Mouse (Mus musculus) layer of hippocampus, postnatal 10 days (tissue): ENCODE results near the gene Rundc3a. TPM values are rescaled to one million over a fixed set of nuclear protein-coding genes. Genes with fewer than 3 reads are reported as not detected.

Source experiments
- DNase-seq, 2 experiments: peaks; one replicate each; pipeline ENCODE4 v3.0.0; 2021; ENCODE audit warnings: low spot score in 2 of 2
- total RNA-seq, 2 experiments: library from RNA; stranded (reverse); gene quantifications; 2 replicates each; pipeline ENCODE4 v1.2.3; 2021

Rundc3a gene
- total RNA-seq, 2 experiments from 2014 or later: 356 to 431 TPM

DNA sequence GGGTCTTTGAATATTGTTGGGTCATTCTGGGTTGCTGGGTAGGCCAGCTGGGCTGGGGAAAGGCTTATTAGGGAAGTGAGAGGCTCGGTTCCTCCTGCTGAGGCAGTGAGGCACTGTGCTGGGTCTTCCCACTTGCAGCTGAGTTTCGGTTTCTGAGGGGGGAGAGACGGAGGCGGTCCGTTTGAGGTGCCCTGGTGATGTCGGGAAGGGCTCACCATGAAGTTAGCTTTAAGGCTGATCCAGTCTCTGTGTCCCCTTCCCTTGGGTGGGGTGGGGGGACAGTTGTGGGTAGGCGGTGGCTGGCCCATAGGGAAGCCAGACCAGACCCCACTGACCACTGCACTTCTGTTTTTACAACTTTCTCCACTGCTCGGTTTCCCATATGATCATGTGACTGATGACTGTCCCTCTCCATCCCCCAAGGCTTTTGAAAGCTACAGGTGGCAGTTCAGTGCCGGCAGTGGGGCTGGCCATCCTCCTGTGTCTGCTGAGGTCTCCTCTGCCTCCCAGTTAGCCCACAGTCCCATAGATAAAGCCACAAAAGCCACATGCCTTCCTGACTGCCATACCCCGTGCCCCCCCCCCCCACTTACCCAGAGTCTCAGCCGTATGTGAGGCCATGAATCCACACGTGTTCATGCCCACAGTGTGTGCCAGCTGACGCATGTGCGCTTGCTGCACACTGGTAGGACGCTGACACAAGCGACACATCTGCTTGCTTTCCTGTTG, 39.1 kb downstream of the Rundc3a start:
- DNase-seq: peak; percentile 22 to 35

DNA sequence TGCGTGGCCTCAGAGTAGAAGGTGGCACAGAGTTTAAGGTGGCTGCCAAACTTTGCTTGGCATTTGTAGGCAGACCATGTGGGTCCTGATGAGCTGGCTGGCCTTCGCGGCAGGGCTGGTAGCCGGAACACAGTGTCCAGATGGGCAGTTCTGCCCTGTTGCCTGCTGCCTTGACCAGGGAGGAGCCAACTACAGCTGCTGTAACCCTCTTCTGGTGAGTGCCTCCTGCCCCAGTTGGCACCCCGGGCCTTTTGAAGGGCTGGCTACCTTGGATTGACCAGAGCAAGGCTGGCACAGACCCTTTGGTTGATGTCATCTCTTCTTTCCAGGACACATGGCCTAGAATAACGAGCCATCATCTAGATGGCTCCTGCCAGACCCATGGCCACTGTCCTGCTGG, 39.7 kb downstream of the Rundc3a start:
- peak; percentile 52 to 57 for DNase-seq

DNA sequence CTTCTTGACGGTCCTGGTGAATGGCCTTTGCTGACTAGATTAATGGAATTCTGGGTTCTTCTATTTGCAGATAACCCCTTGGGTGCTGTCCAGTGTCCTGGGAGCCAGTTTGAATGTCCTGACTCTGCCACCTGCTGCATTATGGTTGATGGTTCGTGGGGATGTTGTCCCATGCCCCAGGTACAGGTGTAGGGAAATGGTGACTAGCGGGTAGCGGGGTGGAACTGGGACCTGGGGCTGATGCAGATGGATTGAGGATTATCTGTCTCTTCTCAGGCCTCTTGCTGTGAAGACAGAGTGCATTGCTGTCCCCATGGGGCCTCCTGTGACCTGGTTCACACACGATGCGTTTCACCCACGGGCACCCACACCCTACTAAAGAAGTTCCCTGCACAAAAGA, 40.7 kb downstream of the Rundc3a start:
- no peak for DNase-seq

DNA sequence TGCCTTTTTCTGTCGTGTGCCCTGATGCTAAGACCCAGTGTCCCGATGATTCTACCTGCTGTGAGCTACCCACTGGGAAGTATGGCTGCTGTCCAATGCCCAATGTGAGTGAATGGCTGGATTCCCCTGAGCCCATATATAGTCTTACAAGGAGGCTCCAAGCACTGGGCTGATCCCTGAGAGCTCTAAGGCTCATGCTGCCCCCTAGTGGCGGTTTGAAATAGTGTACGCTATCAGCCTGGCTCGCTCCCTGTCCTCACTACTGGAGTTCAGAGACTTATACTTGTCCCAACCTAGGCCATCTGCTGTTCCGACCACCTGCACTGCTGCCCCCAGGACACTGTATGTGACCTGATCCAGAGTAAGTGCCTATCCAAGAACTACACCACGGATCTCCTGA, 41.2 kb downstream of the Rundc3a start:
- peak; percentile 93 to 95 for DNase-seq

DNA sequence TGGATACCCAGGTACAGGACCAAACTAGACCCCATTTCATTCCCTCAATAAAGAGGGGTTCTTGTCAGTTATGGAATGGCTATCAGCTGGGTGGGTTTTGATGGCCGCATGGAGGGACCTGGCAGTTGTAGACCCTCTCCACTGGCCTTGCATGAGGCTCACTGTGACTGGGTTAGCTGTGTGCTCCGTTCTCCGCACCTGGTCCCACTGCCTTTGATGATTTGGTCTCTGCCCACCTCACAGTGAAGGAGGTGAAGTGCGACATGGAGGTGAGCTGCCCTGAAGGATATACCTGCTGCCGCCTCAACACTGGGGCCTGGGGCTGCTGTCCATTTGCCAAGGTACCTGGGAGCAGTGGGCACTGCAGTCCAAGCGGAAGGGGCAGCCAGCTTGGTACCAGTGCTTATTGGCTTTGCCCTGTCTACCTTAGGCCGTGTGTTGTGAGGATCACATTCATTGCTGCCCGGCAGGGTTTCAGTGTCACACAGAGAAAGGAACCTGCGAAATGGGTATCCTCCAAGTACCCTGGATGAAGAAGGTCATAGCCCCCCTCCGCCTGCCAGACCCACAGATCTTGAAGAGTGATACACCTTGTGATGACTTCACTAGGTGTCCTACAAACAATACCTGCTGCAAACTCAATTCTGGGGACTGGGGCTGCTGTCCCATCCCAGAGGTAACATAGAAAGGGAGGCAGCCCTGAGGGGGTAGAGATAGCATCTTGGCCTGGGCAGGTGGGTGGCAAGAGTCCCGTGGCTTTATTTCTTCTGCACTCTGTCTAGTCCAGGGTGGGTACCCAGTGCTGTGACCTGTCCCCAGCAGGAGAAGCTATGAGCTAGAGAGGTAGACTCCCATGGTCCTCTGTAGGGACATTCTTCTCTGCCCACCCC, 41.9 kb downstream of the Rundc3a start:
- no peak for DNase-seq

DNA sequence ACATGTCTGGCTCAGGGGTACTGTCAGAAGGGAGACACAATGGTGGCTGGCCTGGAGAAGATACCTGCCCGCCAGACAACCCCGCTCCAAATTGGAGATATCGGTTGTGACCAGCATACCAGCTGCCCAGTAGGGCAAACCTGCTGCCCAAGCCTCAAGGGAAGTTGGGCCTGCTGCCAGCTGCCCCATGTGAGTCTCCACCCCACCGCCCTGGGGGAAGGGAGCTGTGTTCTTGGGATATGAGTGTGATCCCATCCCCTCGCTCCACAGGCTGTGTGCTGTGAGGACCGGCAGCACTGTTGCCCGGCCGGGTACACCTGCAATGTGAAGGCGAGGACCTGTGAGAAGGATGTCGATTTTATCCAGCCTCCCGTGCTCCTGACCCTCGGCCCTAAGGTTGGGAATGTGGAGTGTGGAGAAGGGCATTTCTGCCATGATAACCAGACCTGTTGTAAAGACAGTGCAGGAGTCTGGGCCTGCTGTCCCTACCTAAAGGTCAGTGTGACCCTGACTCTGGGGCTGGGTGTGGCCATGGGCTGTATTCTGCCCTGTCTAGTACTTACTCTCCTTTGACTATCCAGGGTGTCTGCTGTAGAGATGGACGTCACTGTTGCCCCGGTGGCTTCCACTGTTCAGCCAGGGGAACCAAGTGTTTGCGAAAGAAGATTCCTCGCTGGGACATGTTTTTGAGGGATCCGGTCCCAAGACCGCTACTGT, 42.7 kb downstream of the Rundc3a start:
- peak; percentile 15 to 47 for DNase-seq

DNA sequence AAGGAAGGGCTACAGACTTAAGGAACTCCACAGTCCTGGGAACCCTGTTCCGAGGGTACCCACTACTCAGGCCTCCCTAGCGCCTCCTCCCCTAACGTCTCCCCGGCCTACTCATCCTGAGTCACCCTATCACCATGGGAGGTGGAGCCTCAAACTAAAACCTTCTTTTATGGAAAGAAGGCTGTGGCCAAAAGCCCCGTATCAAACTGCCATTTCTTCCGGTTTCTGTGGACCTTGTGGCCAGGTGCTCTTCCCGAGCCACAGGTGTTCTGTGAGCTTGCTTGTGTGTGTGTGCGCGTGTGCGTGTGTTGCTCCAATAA, 43.2 kb downstream of the Rundc3a start:
- no peak for DNase-seq

DNA sequence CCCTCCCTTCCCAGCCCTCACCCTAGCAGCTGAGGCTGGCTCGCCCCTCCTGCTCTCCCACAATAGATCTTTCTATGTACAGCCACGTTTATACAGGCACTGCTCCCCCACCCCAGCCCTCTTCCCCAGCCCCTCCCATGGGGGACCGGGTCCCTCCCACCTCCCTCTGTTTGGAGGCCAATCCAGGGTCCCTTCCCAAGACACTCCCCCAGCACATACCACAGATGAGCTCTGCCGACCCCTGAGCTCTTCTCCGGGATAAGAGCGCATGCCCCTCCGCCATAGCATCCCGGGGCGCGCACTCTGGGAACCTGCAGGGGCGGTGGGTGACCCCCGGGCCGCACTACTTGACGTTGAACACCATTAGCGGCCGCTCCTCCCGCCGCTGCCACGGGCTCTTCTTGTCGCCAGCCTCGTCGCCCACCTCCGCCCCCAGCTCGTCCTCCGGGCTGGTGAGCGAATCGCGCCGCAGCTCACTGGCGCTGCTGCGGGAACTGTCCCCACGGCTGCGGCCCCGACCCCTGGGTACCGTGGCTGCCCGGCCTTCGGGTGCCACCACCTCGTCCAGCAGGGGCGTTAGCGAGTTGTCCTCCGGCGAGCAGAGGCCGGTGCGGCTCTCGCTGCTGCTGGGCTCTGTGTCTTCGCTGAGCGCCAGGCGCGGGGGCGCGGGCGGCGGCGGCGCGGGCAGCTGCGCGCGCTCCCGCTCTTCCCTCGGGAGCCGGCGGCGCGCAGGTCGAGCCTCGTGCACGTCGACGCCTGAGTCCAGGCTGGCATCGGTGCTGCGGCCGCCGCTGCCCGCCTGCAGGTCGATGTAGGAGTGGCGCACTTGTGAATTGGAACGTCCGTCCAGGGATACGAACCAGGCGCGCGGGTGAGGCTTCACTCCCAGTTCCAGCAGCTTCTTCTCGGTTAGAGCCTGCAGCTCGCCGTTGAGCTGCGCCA, 44.2 kb downstream of the Rundc3a start:
- peak; percentile 74 to 82 for DNase-seq

DNA sequence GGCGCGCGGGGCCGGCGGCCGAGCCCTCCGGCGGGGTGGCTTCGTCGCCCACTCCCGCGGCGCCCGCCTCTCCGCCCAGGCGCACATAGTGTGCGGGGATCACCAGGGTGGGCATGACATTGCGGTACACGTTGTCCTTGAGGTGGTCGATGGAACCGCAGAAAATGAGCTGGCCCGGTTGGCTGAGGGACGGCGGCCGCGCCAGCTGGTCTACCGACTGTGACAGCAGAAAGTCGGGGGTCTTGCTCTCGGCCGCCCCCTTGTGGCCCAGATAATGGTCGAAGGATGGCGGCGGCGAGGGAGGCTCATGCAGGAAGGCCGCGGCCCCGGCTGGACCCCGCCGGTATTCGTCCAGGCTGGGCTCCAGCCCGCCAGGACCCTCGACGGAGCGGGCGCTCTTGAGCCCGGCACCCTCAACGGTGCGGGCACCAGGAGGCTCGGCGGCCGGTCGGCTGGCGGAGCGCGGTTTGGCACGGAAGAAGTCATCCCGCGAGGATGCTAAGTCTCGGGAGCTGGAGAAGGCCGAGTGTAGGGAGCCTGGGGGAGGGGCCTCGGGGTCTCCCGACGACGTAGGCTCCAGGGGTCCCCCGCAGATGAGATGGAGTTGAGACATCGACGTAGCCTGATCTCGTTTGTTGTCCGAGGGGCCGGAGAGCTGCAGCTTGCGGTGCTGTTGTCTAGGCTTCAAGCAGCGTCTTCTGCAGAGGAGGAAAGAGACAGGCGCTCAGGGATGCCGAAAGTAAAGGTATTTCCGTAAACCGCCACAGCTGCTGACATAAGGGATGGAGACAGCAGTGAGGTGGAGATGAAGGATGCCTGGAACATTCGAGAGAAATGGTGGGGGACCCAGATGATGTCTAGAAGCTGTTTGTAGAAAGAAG, 45.2 kb downstream of the Rundc3a start:
- DNase-seq: peak; percentile 93 to 94

DNA sequence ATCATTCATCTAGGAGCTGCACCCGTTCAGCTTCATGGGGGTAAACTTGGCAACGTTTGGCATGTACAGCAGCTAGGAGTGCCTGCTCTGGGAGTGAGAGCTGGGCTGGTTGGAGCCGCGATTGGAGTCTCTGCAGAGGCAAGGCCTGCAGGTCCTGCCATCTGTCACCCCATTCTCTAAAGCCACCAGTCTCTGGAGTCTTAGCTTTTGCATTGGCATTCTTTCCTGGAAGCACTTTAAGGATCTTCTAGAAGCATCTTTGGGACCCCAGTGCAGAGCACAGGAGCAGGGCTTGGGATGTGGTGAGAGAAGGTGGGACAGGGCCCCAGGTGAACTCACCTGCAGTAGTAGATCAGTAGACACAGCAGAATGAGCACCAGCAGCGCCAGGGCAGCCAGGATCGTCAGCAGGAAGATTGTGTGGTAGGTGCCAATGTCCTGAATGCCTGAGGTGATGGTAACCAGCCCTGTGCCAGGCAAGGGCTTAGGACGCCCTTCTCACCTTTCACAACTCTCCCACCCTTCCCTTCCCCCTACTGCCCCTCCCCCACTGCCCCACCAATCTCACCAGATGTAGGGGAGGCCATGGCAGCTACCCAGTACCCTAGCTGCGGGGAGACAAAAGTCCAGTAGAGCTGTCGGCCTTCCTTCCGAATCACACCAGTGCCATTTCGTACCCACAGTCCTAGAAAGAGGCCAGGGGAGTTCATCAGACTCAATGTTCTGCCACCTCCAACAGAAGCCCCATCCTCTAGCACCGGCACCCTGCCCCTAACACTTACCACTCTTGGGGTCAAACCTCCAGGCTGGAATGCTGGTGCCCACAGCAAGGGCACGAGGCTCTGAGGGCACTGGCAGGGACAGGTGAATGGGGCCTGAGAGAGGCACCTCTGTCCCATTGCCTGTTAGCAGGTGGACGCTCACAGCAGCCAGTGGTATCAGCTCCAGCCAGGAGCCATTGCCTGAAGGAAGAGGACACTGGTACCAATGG, 46.2 kb downstream of the Rundc3a start:
- DNase-seq: no peak

DNA sequence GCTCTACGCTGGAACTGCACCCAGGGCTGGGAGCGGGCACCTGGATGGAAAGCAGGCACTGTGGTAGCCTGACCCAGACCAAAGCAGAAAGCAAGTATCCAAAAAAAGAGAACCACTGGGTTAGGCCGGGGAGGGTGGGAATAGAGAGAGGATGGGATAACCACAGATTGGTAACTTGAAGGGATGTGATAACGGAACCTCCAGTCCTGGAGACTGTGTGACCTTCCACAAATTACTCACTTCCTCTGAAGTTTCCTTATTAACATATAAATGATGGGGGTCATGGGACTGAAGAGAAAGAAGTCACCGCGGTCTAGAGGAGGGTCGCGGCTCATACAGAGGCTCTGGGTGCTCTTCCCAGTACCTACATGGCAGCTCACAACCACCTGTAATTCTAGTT, 47.1 kb downstream of the Rundc3a start:
- no peak for DNase-seq

DNA sequence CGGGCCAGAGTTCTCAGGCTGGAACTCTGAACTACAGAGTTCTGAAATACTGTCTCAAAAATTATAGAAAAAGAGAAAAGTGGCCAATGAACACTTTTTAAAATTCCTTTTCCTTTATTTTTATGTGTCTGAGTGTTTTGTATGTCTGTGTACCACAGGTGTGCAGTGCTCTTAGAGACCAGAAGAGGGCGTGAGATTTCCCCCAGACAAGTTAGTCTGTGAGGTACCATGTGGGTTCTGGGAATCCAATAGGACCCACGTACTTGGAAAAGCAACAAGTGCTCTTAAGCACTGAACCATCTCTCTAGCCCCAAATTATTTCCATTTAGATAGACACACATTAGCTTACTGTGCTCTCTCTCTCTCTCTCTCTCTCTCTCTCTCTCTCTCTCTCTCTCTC, 48.2 kb downstream of the Rundc3a start:
- DNase-seq: no peak

DNA sequence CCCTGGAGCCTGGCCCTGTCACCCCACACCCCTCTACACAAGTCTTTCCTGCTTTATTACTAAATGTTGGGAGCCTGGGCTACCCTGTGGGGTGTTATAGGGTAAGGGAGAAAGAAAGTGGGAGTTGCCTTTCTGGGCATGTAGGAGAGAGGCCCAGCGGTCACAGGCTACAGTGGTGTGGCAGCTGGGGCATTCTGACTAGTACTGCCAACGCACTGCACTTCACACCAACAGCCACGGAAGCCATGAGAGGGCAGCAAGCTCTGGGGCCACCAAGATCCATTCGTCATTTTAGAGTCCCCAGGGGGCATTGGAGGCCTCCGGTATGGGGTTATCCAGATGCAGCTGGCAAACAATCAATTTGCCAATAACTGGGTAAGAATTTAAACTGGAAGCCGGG, 48.9 kb downstream of the Rundc3a start:
- DNase-seq: no peak

DNA sequence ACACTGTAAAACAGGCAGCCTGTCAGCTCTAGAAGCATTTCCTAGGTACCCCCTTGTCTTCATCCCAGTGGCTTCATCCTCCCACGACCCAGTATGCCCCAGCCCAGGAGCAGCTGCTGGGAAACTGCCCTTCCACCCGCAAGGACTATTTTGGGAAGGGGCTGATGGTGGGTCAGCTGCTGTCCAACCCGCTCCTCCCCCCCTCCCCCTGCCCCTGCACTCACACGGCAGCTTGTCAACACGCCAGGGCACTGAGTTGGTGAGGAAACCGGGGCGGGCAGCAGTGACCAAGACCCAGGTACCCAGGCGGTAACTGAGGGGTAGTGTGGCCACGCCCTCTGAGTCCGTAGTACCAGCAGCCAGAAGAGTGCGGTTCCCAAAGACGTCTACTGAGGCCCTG, 50.5 kb downstream of the Rundc3a start:
- no peak for DNase-seq

DNA sequence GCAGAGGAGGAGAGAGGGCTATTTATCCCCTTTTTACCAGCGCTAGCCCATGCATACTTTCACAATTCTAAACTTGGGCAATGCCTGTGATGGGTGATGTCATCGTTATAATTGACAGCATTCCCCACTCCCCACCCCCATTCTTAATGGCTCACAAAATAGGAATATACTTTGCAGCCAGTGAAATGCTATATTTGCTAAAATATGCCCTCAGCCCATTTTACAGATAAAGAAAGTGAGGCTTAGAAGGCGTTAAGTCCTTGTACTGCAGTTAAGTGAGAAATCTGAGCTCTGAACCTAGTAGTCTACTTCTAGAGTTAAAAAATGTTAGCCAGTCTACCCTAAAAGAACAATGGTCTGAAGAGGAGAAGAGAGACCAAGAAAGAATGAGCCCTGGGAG, 51.1 kb downstream of the Rundc3a start:
- no peak for DNase-seq

DNA sequence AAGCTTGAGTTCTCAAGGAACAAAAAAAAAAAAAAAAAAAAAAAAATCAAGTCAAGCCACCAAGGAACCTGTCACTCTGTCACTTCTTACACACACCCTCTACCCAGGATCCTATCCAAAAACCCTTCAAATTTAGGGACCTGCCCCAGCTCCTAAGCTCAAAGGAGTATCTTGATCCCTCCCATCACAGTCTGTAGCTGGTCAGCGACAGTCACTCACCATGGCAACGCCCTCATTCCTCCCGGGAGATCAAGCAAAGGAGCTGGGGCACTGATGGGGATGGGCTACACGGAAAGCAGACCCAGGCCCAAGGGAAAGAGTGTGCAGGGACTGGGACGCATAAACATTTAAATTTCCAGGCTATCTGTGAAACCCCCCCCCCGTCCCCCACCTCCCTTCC, 51.6 kb downstream of the Rundc3a start:
- DNase-seq: no peak

DNA sequence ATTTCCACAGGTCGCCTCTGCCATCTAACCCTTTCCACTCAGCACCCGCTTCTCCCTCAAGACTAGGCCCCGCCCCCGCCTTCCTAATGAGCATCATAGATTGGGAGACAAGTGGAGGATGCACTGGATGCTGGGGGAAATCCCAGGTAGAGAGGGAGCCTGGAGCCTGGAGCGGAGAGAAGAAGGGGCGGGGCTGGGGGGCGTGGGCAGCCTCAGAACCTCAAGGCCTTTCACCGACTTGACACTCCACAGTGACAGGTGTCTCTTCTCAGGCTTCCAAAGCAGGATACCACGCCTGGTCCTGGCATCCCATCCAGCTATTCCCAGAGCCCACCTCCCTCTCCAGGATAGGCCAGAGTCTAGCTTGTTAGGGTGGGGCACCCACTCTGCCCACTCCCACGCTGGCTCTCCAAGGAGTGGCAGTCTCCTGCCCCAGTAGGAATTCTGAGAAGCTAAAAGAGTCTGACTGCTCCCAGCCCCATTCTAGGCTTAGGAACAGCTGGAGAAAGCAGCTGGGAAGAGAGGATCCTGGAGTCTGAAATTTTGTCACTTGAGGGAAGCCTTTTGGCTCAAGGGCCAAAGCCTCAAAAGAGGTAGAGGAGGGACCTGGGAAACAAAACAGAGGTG, 52.2 kb downstream of the Rundc3a start:
- DNase-seq: no peak

DNA sequence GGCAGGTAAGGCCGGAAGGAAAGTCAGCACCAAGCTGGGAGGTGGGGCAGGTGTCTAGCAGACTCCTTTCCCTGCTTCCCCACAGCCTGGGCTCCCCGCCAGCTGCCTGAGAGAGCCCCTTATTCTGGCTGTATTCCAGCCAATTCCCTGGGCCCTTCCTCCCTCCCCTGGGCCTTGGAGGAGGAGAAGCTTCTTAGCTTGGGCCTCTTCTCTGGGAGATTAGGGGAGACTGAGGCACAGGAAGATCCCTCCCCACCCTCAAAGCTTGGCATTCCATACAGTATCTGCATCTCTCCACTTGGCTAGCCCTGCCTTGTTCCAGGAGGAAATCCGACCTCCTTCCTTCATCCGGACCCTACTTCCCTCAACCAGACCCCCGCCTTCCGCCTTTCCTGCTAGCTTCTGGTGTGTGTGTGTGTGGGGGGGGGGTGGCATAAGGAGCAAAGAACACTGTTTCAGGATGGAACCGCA, 52.7 kb downstream of the Rundc3a start:
- DNase-seq: peak in 1 of 2 experiments; percentile 63
